Mouse (Mus musculus) neural tube, embryonic 11.5 days (tissue): ENCODE results near the gene Aldh4a1. TPM values are rescaled to one million over a fixed set of nuclear protein-coding genes. Genes with fewer than 3 reads are reported as not detected.

ENCODE experiments used
- ATAC-seq: fragments of 200-750 bp; cut with Nextera tagmentation; 2 replicates; pipeline ENCODE4 v1.8.0; 2017; ENCODE audit warnings: moderate number of reproducible peaks, mild to moderate bottlenecking, moderate TSS enrichment, moderate library complexity; ENCODE audit not compliant: insufficient read depth, low FRiP score, low TSS enrichment
- DNase-seq: peaks from one replicate; pipeline ENCODE4 v3.0.0-alpha.2; 2015; ENCODE audit warnings: low spot score
- H3K27ac ChIP-seq: fragments of 300-500 bp; sonication (generic); 2 replicates; pipeline ENCODE4 v1.5.1; 2014; ENCODE audit warnings: low read depth, mild to moderate bottlenecking, low read length
- H3K27me3 ChIP-seq: fragments of 300-500 bp; sonication (generic); 2 replicates; pipeline ENCODE4 v1.6.1; 2014; ENCODE audit warnings: mild to moderate bottlenecking, low read length, mixed read lengths; ENCODE audit not compliant: control insufficient read depth, insufficient read depth
- H3K36me3 ChIP-seq: fragments of 300-500 bp; sonication (generic); 2 replicates; pipeline ENCODE4 v1.6.1; 2014; ENCODE audit warnings: mild to moderate bottlenecking, low read length, moderate library complexity, mixed read lengths; ENCODE audit not compliant: control insufficient read depth, insufficient read depth
- H3K4me1 ChIP-seq: fragments of 300-500 bp; sonication (generic); 2 replicates; pipeline ENCODE4 v1.6.1; 2014; ENCODE audit warnings: low read length, mixed read lengths; ENCODE audit not compliant: control insufficient read depth, insufficient read depth
- H3K4me2 ChIP-seq: fragments of 300-500 bp; sonication (generic); 2 replicates; pipeline ENCODE4 v1.6.1; 2014; ENCODE audit warnings: low read depth, mild to moderate bottlenecking, moderate library complexity
- H3K4me3 ChIP-seq: fragments of 300-500 bp; sonication (generic); 2 replicates; pipeline ENCODE4 v1.5.1; 2014; ENCODE audit warnings: low read depth, low read length
- H3K9ac ChIP-seq: fragments of 300-500 bp; sonication (generic); 2 replicates; pipeline ENCODE4 v1.6.1; 2014; ENCODE audit warnings: mild to moderate bottlenecking, low read length
- H3K9me3 ChIP-seq: fragments of 300-500 bp; sonication (generic); 2 replicates; pipeline ENCODE4 v1.6.1; 2016; ENCODE audit warnings: low read length; ENCODE audit not compliant: control insufficient read depth
- WGBS: fragments of 180-500 bp; shearing (Covaris S2); extraction: QIAGEN DNeasy Blood & Tissue Kit; methylation state at CpG from one replicate; pipeline ENCODE4 v1.1.7; 2014; 5-methylcytosine and 5-hydroxymethylcytosine counted together
- polyA plus RNA-seq: library from polyadenylated mRNA; unstranded; fragments of >200 nt; fragmentation: Nextera tagmentation; extraction: Ambion mirVana; gene quantifications from 2 replicates; pipeline ENCODE4 v1.2.1, GENCODE M21; 2014

Gene Aldh4a1
- polyA plus RNA-seq, 1 experiment from 2014 or later, result 16.2 TPM

DNA sequence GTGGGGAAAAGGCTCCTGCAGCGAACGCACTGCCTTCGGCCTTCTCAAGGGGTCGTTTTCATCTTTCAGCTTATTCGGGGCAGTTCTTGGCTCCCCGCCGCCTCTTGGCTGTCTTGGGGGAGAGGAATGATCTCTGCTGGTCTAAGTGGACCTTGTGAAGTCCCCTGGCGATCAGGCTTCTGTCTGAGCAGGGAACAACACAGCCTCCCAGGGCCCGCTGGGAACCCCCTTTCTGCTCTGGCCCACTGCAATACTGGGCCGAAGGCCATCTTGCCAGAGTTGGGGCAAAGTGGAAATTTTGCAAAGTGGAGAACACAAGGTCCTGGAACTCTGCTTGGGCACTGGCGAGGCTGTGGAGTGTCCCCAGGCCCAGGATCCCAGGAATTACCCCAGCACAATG is 38.0 kb upstream of the Aldh4a1 start:
- no peak overlapping the region for H3K27ac ChIP-seq
- DNase-seq (no peak), ATAC-seq (no peak)
- H3K4me1 ChIP-seq, result peaks cover 45% of the 10 kb centered on the region
- H3K27me3 ChIP-seq, result no peaks in the 10 kb centered on the region
- 78% methylated on average over 11 of the region's 11 CpGs for WGBS
- no peaks in the 10 kb centered on the region for H3K36me3 ChIP-seq
- H3K4me2 ChIP-seq, result no peak overlapping the region
- no peaks in the 10 kb centered on the region for H3K9me3 ChIP-seq
- no peak overlapping the region for H3K9ac ChIP-seq
- no peak overlapping the region for H3K4me3 ChIP-seq

GRCm38 (mm10) chr4:139585713-139586112 is 37.0 kb upstream of the Aldh4a1 start:
- Histone ChIP-seq H3K36me3 (no peaks in the 10 kb centered on the region), H3K4me3 (no peak overlapping the region), H3K4me1 (peaks cover 45% of the 10 kb centered on the region), H3K4me2 (no peak overlapping the region), H3K9me3 (no peaks in the 10 kb centered on the region), H3K27me3 (no peaks in the 10 kb centered on the region), H3K9ac (no peak overlapping the region), H3K27ac (no peak overlapping the region)
- 88% methylated on average over 7 of the region's 7 CpGs for WGBS
- no peak for DNase-seq
- no peak for ATAC-seq

DNA sequence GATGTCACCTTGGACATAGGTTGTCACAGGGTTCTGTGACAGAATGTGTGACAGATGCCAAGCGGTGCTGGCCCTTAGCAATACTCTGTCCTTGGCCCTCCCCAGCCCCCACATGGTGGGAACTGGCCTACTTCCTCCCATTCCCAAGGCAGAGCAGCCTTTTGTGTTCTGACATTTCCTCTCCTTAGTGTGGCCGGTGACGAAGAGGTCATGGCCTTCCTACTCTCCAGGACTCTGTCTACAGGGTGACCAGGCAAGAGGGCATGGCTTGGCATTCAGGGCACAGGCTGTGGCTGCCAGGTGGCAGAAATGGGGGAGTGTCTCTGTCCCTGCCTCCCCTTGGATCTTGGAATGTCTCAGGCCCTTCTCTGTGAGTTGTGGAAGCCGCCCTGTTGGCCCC is 35.3 kb upstream of the Aldh4a1 start:
- H3K27me3 ChIP-seq, result no peaks in the 10 kb centered on the region
- ATAC-seq (no peak), DNase-seq (no peak)
- WGBS, result 67% methylated on average over 4 of the region's 4 CpGs
- peaks cover 34% of the 10 kb centered on the region for H3K4me1 ChIP-seq
- no peak overlapping the region for H3K4me2 ChIP-seq
- H3K36me3 ChIP-seq, result no peaks in the 10 kb centered on the region
- no peak overlapping the region for H3K9ac ChIP-seq
- no peaks in the 10 kb centered on the region for H3K9me3 ChIP-seq
- no peak overlapping the region for H3K4me3 ChIP-seq
- H3K27ac ChIP-seq, result no peak overlapping the region

- Histone ChIP-seq H3K4me1 (peaks cover 31% of the 10 kb centered on the region), H3K4me3 (no peak overlapping the region), H3K9ac (no peak overlapping the region), H3K36me3 (no peaks in the 10 kb centered on the region), H3K27ac (no peak overlapping the region), H3K4me2 (no peak overlapping the region), H3K27me3 (no peaks in the 10 kb centered on the region), H3K9me3 (no peaks in the 10 kb centered on the region)
- DNase-seq (no peak), ATAC-seq (no peak)
- WGBS, result 80% methylated on average over 4 of the region's 4 CpGs
These were observed 34.9 kb upstream of the Aldh4a1 start for GRCm38 (mm10) chr4:139587773-139588172.

- H3K9ac ChIP-seq, result no peak overlapping the region; the same call in 1 of the 2 replicates
- ATAC-seq, result no peak
These were observed 33.2 kb upstream of the Aldh4a1 start for GRCm38 (mm10) chr4:139589351-139590027.

GRCm38 (mm10) chr4:139590446-139590845 is 32.2 kb upstream of the Aldh4a1 start:
- Histone ChIP-seq H3K4me3 (no peak overlapping the region), H3K4me1 (peaks cover 21% of the 10 kb centered on the region), H3K27ac (peak overlapping the region; percentile 68), H3K36me3 (no peaks in the 10 kb centered on the region), H3K9ac (no peak overlapping the region; the same call in 1 of the 2 replicates), H3K4me2 (no peak overlapping the region), H3K27me3 (no peaks in the 10 kb centered on the region), H3K9me3 (no peaks in the 10 kb centered on the region)
- 25% methylated on average over 4 of the region's 4 CpGs for WGBS
- peak; percentile 72 for DNase-seq
- ATAC-seq, result no peak

More at GRCm38 (mm10) chr4:139589351-139590027, 33.2 kb upstream of the Aldh4a1 start:
- no peak overlapping the region for H3K4me3 ChIP-seq
- no peaks in the 10 kb centered on the region for H3K9me3 ChIP-seq
- peak overlapping the region; percentile 68 for H3K27ac ChIP-seq
- 59% methylated on average over 5 of the region's 5 CpGs for WGBS
- H3K36me3 ChIP-seq, result no peaks in the 10 kb centered on the region
- H3K4me1 ChIP-seq, result peaks cover 26% of the 10 kb centered on the region
- DNase-seq, result no peak
- H3K27me3 ChIP-seq, result no peaks in the 10 kb centered on the region
- H3K4me2 ChIP-seq, result no peak overlapping the region

DNA sequence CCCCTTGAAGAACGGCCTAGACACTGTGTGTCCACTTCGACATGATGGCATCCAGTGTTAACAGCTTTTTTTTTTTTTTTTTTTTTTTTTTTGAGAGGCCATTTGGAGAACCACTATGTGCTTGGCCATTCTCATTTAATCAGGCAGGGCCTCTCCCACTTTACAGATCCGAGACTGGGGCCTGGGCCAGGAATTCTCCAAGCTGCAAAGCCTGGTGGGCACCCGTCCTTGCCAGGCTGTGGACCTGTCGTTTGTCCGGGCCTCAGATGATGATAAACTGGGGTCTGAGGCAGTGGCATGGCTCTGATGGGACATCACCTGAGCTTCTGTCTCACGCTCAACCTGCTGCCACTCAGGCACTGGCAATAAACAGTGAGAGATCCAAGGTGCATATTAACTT is 29.8 kb upstream of the Aldh4a1 start:
- H3K9me3 ChIP-seq, result no peaks in the 10 kb centered on the region
- no peaks in the 10 kb centered on the region for H3K36me3 ChIP-seq
- no peak overlapping the region for H3K4me3 ChIP-seq
- H3K9ac ChIP-seq, result no peak overlapping the region
- no peak overlapping the region for H3K4me2 ChIP-seq
- no peak for ATAC-seq
- WGBS, result 69% methylated on average over 7 of the region's 7 CpGs
- peaks cover 42% of the 10 kb centered on the region for H3K4me1 ChIP-seq
- no peak for DNase-seq
- H3K27me3 ChIP-seq, result no peaks in the 10 kb centered on the region
- H3K27ac ChIP-seq, result no peak overlapping the region

DNA sequence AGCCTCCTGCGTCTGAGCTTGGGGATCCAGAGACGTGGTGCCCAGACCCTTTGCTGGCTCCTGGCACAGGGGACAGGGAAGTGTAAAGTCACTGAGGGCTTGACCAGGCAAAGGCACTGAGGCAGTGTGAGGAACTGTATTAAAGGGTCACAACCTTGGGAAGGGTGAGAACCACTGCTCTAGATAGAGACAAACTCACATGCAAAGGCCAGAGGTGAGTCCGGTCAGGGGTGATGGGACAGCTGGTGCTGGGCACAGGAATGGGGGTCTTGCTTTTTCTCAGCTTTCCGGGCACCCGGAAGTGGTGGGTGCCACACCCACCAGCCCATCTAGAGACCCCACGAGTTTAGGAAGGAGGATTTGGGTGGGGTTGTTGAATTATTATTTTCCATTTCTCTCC is 29.3 kb upstream of the Aldh4a1 start:
- DNase-seq (no peak), ATAC-seq (no peak)
- Histone ChIP-seq H3K4me3 (no peak overlapping the region), H3K4me2 (no peak overlapping the region), H3K9ac (no peak overlapping the region), H3K27me3 (no peaks in the 10 kb centered on the region), H3K27ac (no peak overlapping the region), H3K36me3 (no peaks in the 10 kb centered on the region), H3K9me3 (no peaks in the 10 kb centered on the region), H3K4me1 (peaks cover 45% of the 10 kb centered on the region)
- WGBS, result 68% methylated on average over 6 of the region's 6 CpGs

DNA sequence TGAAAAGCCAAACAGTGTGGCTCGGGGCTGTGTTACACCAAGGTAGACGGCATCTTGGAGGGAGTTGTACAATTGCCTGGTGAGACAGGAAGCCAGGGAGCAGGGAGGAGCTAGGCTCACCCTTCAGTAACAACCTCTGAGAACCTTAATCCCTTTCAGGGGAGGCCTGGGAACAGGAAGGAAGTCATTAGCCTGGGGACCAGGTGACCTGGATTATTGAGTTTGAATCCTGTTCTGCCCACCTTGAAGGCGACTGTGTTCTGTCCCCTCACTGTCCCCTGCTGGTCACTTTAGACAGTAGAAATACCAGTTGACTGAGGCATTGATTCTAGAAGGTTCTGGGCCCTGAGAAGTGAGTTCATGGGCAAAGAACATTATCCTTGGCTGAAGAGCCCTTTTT is 28.6 kb upstream of the Aldh4a1 start:
- H3K36me3 ChIP-seq, result no peaks in the 10 kb centered on the region
- no peak overlapping the region for H3K4me2 ChIP-seq
- no peak overlapping the region for H3K9ac ChIP-seq
- no peak for ATAC-seq
- WGBS, result 61% methylated on average over 3 of the region's 3 CpGs
- H3K4me3 ChIP-seq, result no peak overlapping the region
- H3K4me1 ChIP-seq, result peaks cover 50% of the 10 kb centered on the region
- no peak for DNase-seq
- H3K9me3 ChIP-seq, result no peaks in the 10 kb centered on the region
- no peaks in the 10 kb centered on the region for H3K27me3 ChIP-seq
- H3K27ac ChIP-seq, result no peak overlapping the region
